Mouse (Mus musculus) spleen, postnatal 14 days (tissue): ENCODE measurements at regions not wholly inside any gene's neighbourhood (a gene's known extent, or its start where the extent isn't known, plus 50 kb on each side); places are given as distances from the start of the nearest gene placed in this dataset.

Experiments
- DNase-seq, 2 experiments: peaks; one replicate each; pipeline ENCODE4 v3.0.0; 2021 to 2022; ENCODE audit warnings: low spot score in 2 of 2

GRCm38 (mm10) chr11:64776691-64777090 is 202.1 kb upstream of the Elac2 start:
- no peak for DNase-seq

- DNase-seq: no peak
Measured at GRCm38 (mm10) chr11:64800246-64801121, 178.4 kb upstream of the Elac2 start.

DNA sequence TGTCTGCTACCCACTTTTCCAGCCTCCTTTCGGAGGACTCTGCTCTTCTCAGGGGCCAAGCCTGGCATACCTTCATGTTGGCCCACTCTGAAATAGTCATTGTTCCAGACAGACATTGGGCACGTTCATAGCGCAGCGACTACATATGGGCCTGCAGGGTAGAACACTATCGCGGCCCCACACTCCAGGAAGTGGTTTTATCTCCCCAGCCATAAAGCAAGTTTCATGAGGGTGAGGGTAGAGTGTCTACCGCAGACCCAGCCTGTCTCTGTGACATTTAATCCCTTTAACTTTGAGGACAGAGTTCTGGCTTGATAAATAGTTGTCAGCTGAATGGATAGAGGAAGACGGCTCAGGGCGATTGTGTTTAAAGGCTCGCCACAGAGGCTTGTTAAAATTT is 177.5 kb upstream of the Elac2 start:
- DNase-seq: peak in 1 of 2 experiments; percentile 11

GRCm38 (mm10) chr11:64805567-64805966 is 173.3 kb upstream of the Elac2 start:
- no peak for DNase-seq

GRCm38 (mm10) chr11:64812408-64812807 is 166.4 kb upstream of the Elac2 start:
- no peak for DNase-seq

DNA sequence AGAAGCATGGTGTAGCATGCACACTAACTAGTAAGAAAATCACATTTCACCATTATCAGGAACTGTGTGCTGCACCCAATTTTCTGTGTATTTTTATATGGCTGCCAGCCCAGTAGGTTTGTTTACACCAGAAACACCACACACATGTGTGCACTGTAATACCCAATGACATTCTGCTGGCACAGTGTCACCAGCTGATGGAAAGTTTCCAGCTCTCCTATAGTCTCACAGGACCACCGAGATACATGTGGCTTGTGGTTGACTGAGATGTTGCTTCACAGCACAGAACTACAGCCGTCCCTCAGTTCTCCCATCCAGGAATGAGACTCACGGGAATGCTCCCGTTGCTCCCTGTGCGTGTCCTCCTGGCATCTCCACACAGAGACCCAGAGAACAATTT is 149.4 kb upstream of the Elac2 start:
- no peak for DNase-seq

- no peak for DNase-seq
Measured at GRCm38 (mm10) chr11:64832453-64832852, 146.4 kb upstream of the Elac2 start.

DNA sequence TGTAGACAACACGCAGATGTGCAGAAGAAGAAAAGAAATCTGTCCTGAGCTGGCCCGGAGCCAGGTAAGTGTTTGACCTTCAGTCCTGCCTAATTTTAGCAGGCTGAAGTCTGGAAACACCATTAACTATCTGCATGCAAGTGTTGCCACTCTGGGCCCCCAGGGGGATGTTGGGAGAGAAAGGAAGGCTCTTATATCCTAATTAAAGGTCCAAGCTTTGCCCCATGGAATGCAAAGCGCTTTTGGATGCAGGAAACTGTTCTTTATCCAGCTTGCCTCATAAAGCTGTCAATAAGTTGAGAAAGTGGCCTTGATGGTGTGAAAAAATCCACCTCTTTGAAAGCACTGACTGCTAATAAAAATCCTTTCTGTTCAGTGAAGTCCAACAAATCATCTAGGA is 145.1 kb upstream of the Elac2 start:
- DNase-seq: no peak

DNA sequence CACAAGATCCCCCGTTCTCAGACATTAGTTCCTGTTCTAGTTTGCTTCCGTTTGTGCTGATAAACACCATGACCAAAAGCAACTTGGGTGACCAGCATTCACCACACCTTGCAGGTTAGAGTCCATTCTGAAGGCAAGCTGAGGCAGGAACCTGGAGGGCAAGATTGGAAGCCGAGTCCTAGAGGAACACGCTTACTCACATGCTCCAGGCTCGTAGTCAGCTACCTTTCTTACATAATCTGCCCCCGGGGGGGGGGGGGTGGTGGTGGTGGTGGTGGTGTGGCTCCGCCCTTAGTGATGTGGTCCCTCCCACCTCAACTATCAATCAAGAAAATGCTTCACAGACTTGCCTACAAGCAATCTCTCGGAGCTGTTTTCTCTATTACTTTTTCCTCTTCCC is 142.1 kb upstream of the Elac2 start:
- no peak for DNase-seq

GRCm38 (mm10) chr11:64841092-64841491 is 137.7 kb upstream of the Elac2 start:
- no peak for DNase-seq

- DNase-seq: no peak
Measured at GRCm38 (mm10) chr11:64842775-64843530, 135.9 kb upstream of the Elac2 start.

DNA sequence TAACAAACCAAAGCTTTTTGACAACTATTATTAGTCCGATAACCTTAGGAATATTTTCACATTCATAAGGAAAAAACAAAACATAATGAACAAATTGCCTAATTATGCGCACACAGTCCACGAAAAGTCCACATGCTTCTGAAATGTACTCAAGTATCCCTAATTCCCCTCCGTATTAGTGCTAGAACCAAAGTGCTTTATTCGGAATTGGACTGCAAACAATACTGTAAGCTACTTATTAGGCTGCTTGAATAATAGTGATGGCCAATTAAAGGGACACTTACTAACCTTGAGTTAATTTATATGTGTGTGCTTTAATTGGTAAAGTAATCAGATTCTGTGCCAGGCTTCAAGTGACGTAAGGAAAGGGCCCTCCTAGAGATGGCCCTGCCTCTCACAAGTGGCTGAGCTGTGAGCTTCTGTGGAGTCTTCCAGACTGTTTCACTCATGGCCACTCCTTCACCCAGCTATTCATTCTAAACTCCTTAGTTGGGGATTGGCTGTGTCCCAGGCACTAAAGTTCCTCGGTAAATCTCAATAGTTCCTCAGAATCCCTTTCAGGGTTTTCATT is 132.2 kb upstream of the Elac2 start:
- DNase-seq: no peak

DNA sequence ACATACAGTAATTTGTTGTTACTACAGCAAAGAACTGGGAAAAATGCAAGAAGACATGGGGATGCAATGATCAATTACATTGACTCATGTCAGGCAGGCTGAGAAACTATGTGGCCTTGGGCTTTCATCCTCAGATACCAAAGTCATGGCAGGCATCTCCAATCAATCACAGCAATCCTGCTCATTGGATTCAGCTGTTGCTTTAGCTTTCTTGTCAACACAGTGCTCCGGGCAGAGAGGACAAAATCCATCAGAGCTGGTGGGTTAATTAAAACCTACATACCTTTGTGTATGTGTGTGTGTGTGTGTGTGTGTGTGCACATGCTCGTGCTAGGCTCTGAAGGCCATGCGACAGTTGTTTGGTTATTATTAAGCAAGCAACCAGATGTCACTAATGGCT is 119.2 kb upstream of the Elac2 start:
- DNase-seq: no peak

- no peak for DNase-seq
Measured at GRCm38 (mm10) chr11:64880674-64881073, 98.2 kb upstream of the Elac2 start.

DNA sequence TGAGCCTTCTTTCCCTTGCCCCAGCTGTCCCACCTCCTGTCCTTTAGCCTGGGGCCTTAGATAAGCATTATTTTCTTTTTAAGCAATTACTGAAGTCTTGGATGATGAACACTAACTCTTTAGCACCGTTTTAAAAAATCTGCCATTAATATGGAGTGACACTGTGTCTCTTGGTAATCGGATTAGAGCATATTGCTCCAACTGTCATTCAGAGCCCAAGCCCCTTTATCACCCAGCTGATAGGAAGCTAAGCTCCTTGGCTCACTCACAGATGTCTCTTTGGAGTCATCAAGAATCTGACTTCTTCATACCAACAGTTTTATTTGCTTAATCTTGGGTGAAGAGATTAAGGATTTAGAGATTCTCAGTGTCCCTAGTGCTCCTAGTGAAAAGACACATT is 94.3 kb upstream of the Elac2 start:
- DNase-seq: no peak

DNA sequence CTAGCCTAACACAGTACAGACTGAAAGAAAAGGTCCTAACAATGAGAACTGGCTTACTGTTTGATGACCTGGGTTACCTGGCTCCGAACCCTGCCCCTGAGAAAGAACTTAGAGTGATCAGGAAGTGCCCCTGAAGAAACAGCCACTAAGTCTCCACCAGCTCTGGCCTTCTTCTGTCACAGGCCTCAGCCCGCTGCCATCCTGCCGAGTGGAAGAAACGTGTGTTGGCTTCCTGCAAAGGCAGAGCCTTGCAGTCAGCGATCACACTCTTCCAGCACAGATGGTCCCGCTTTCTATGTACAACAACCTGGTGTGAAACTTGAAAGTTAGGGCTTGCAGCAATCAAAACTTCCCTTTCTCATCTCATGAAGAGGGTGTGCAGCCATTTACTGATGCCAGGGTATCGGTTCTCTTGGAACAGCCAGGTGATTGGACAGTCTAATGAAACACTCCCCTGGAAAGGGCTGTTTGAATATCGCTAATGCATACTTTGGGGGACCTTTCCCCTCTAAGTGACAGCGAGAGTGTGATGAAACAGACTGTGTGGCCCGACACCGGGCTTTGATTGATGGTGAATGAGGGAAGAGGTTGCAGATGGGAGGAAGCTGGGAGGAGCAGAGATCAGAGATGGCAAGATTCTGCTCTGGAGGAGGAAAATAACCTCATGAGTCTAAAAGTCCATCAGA is 89.4 kb upstream of the Elac2 start:
- no peak for DNase-seq

DNA sequence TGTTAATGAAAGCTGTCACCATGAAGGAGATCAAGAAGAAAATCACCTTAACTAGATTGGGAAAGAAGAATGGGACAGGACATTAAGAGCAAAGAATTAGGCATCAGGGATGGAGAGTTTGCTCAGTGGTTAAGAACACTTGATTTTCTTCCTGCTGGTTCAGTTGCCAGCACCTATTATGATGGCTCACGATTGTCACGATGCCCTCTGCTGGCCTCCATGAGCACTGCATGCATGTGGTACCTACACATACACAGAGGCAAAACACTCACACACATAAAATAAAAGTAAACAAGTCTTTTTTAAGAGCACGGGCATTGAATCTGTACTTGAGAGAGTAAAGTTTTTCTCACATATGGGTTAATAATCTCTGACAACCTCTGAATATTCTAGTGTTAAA is 88.1 kb upstream of the Elac2 start:
- peak in 1 of 2 experiments; percentile 21 for DNase-seq

GRCm38 (mm10) chr11:64895804-64896466 is 82.9 kb upstream of the Elac2 start:
- no peak for DNase-seq

DNA sequence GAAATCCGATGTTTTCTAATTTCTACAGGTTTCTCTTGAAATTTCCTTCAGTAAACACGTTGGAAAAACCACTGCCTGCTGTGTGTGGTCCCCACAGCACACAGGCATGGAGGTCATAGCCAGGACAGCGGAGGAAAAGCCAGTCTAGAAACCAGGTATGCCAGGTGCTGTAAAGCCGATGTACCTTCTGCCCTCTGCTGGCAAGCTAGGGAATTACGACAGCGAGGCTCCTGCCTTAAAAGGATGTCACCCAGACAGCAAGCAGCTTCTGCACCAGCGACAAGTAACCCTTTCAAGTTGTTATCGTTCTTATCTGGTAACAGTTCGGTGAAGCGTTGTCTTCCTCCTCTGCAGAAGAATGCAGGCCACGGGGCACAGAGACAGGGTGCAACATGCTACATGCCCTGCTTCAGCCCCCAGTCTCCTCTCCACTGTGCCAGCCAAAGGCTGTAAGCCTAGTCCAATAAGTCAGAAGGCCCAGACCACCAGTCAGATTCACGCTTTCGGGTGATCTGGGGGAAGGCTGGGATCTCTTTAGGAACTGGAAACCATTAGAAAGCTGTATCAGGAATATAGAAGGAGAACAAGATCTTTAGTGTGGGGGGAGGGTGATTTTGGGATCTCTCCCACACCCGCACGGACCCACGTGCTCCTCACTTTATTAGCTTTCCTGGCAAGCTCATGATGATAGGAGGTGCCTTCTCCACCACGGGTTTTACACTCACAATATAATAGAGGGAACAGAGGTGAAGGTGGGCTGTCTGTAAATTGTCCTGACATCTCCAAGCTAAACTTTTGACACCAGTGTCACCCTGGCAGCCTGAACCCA is 79.9 kb upstream of the Elac2 start:
- DNase-seq: peak; percentile 35 to 50

DNA sequence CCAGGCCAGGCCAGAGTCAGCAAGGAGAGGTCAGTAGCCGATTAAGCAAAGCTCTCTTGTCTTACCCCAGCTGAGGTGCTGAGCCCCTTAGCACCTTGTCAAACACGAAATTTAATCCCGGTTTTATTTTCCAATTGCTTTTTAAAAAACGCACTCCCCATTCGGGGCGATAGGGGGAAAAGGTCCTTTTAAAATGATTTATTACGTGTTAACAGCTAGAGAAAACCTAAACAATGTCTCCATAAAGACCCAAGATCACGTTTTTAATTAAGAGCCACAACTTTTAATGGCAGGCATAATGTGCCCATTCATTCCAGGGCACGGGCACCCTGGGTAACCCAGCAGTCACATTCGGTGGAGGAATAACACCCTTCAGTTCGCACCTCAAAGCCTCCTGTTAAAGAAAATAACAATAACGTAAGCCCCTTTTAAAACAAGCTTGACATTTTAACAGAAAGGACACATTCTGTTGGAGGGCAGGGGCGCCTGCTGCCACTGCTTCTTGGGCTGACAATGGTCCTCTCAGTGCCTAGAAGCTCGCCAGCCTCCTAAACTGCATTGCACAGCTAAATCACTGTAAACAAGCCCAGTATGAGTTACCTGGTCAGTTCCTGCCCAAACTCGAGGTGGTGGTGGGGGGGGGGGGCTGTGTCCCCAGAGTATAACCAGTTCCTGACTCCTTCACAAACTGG is 79.1 kb upstream of the Elac2 start:
- DNase-seq: no peak
